Mouse (Mus musculus) cortical plate, adult 2 months (tissue): ENCODE data around the gene 1700023F06Rik.

ENCODE experiments used
- CTCF ChIP-seq: fragments of 200-500 bp; IDR thresholded peaks from 2 replicates; pipeline ENCODE4 v1.5.1; 2011; ENCODE audit warnings: mild to moderate bottlenecking, control low read depth, low read length; ENCODE audit not compliant: insufficient read depth; ENCODE audit errors: extremely low read depth
- POLR2A ChIP-seq: fragments of 200-500 bp; IDR thresholded peaks from 2 replicates; pipeline ENCODE4 v1.6.1; 2011; ENCODE audit warnings: mild to moderate bottlenecking, low read length, control low read depth; ENCODE audit not compliant: insufficient read depth; ENCODE audit errors: extremely low read depth

DNA sequence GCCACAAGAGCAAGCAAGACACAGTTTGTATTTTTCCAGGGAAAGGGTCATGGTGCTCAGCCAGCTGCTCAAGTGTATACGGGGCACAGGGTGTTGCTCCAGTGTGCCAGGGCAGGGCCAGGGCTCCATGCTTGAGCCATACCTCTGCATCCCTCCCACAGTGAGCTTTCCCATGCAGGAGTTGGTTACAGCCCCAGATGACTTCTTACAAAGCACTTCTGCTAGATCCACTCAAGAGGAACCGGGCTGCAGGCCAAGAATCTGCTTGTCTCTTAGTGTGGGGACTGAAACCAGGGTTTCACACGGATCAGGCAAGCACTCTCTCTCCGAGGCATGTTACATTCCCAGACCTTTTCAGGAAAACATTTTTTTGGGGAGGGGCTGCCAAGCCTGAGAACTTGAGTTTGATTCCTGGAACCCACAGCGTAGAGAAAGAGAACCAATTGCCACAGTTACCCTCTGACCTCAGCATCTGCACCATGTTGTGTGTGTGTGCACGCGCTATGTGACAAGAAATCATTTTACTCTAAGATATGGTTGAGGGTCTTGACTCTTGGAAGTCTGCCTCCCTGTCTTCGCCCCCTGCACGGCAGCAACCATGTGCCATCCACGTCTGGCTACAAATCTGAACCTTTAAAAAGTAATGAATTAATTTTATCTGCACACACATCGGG lies 39.3 kb upstream of the 1700023F06Rik start:
- no peak for TF ChIP-seq CTCF
- no peak for TF ChIP-seq POLR2A
